Mouse (Mus musculus) heart, embryonic 16.5 days (tissue): ENCODE results near the gene Sohlh1. TPM values are rescaled to one million over a fixed set of nuclear protein-coding genes. Genes with fewer than 3 reads are reported as not detected.

Source experiments
- ATAC-seq: fragments of 200-750 bp; cut with Nextera tagmentation; replicated peaks from 2 replicates; pipeline ENCODE4 v1.8.0; 2017; ENCODE audit warnings: moderate number of reproducible peaks; ENCODE audit not compliant: insufficient read depth, low FRiP score; ENCODE audit errors: extremely low read depth
- H3K27ac ChIP-seq: fragments of 300-500 bp; sonication (generic); 2 replicates; pipeline ENCODE4 v1.5.1; 2014; ENCODE audit warnings: mild to moderate bottlenecking, low read length, control low read depth, moderate library complexity
- H3K27me3 ChIP-seq: fragments of 300-500 bp; sonication (generic); 2 replicates; pipeline ENCODE4 v1.6.1; 2014; ENCODE audit warnings: low read length, mixed read lengths; ENCODE audit not compliant: control insufficient read depth, insufficient read depth
- H3K36me3 ChIP-seq: fragments of 300-500 bp; sonication (generic); 2 replicates; pipeline ENCODE4 v1.6.1; 2014; ENCODE audit not compliant: control insufficient read depth, insufficient read depth
- H3K4me1 ChIP-seq: fragments of 300-500 bp; sonication (generic); 2 replicates; pipeline ENCODE4 v1.6.1; 2014; ENCODE audit warnings: low read length, mixed read lengths; ENCODE audit not compliant: control insufficient read depth, insufficient read depth
- H3K4me2 ChIP-seq: fragments of 300-500 bp; sonication (generic); 2 replicates; pipeline ENCODE4 v1.6.1; 2014; ENCODE audit warnings: low read depth, mild to moderate bottlenecking, control low read depth, low read length
- H3K4me3 ChIP-seq: fragments of 300-500 bp; sonication (generic); 2 replicates; pipeline ENCODE4 v1.5.1; 2014; ENCODE audit warnings: mild to moderate bottlenecking, control low read depth, low read length
- H3K9ac ChIP-seq: fragments of 300-500 bp; sonication (generic); 2 replicates; pipeline ENCODE4 v1.6.1; 2014; ENCODE audit warnings: low read length, control low read depth
- H3K9me3 ChIP-seq: fragments of 300-500 bp; sonication (generic); replicated peaks from 2 replicates; pipeline ENCODE4 v1.6.1; 2016; ENCODE audit warnings: low read length; ENCODE audit not compliant: control insufficient read depth
- WGBS: fragments of 180-500 bp; shearing (Covaris S2); extraction: QIAGEN DNeasy Blood & Tissue Kit; methylation state at CpG from one replicate; pipeline ENCODE4 v1.1.7; 2014; 5-methylcytosine and 5-hydroxymethylcytosine counted together
- polyA plus RNA-seq: library from polyadenylated mRNA; unstranded; fragments of >200 nt; fragmentation: Nextera tagmentation; extraction: Ambion mirVana; gene quantifications from 2 replicates; pipeline ENCODE4 v1.2.1, GENCODE M21; 2015

The Sohlh1 gene
- polyA plus RNA-seq, 1 experiment from 2014 or later = not detected

- Histone ChIP-seq H3K4me3 (no peak overlapping the region), H3K27me3 (no peaks in the 10 kb centered on the region), H3K36me3 (no peaks in the 10 kb centered on the region), H3K27ac (no peak overlapping the region), H3K9ac (no peak overlapping the region), H3K4me2 (no peak overlapping the region), H3K9me3 (no peaks in the 10 kb centered on the region), H3K4me1 (0 out of 2 replicates have a peak, but pooled peaks cover 3% of the 10 kb centered on the region)
- WGBS = 22% methylated on average over 3 of the region's 3 CpGs
- no peak; the same call in 1 of the 2 replicates for ATAC-seq
Measured at GRCm38 (mm10) chr2:25852626-25853025, 5.6 kb upstream of the Sohlh1 start.

- ATAC-seq = no peak
- H3K4me1 ChIP-seq = 0 out of 2 replicates have a peak, but pooled peaks cover 3% of the 10 kb centered on the region
- no peak overlapping the region for H3K9ac ChIP-seq
- H3K4me3 ChIP-seq = no peak overlapping the region
- no peaks in the 10 kb centered on the region for H3K36me3 ChIP-seq
- H3K9me3 ChIP-seq = no peaks in the 10 kb centered on the region
- H3K4me2 ChIP-seq = no peak overlapping the region
- H3K27ac ChIP-seq = no peak overlapping the region
- WGBS = 15% methylated on average over 4 of the region's 4 CpGs
- no peaks in the 10 kb centered on the region for H3K27me3 ChIP-seq
Measured at GRCm38 (mm10) chr2:25850330-25850729, 3.3 kb upstream of the Sohlh1 start.

GRCm38 (mm10) chr2:25846516-25846915 is 532 bp downstream of the Sohlh1 start:
- no peaks in the 10 kb centered on the region for H3K4me1 ChIP-seq
- no peak for ATAC-seq
- no peak overlapping the region for H3K4me3 ChIP-seq
- 78% methylated on average over 8 of the region's 8 CpGs for WGBS
- no peak overlapping the region for H3K4me2 ChIP-seq
- H3K27me3 ChIP-seq = no peaks in the 10 kb centered on the region
- no peak overlapping the region for H3K27ac ChIP-seq
- no peak overlapping the region for H3K9ac ChIP-seq
- H3K36me3 ChIP-seq = no peaks in the 10 kb centered on the region
- no peaks in the 10 kb centered on the region for H3K9me3 ChIP-seq

GRCm38 (mm10) chr2:25844097-25844496 is 3.0 kb downstream of the Sohlh1 start:
- Histone ChIP-seq H3K4me2 (no peak overlapping the region), H3K4me3 (no peak overlapping the region), H3K9me3 (no peaks in the 10 kb centered on the region), H3K36me3 (no peaks in the 10 kb centered on the region), H3K9ac (no peak overlapping the region), H3K4me1 (no peaks in the 10 kb centered on the region), H3K27ac (no peak overlapping the region), H3K27me3 (no peaks in the 10 kb centered on the region)
- ATAC-seq = no peak
- 73% methylated on average over 3 of the region's 3 CpGs for WGBS

GRCm38 (mm10) chr2:25842758-25843157 is 4.3 kb downstream of the Sohlh1 start:
- H3K9ac ChIP-seq = no peak overlapping the region
- H3K9me3 ChIP-seq = no peaks in the 10 kb centered on the region
- H3K27ac ChIP-seq = no peak overlapping the region
- H3K27me3 ChIP-seq = no peaks in the 10 kb centered on the region
- H3K4me3 ChIP-seq = no peak overlapping the region
- ATAC-seq = no peak
- H3K36me3 ChIP-seq = no peaks in the 10 kb centered on the region
- H3K4me1 ChIP-seq = no peaks in the 10 kb centered on the region
- no peak overlapping the region for H3K4me2 ChIP-seq
- WGBS = 58% methylated on average over 1 of the region's 1 CpGs

- ATAC-seq = no peak
- H3K4me2 ChIP-seq = no peak overlapping the region
- no peaks in the 10 kb centered on the region for H3K4me1 ChIP-seq
- no peak overlapping the region for H3K9ac ChIP-seq
- H3K27me3 ChIP-seq = no peaks in the 10 kb centered on the region
- H3K27ac ChIP-seq = no peak overlapping the region
- WGBS = 65% methylated on average over 4 of the region's 4 CpGs
- no peak overlapping the region for H3K4me3 ChIP-seq
- H3K9me3 ChIP-seq = no peaks in the 10 kb centered on the region
- no peaks in the 10 kb centered on the region for H3K36me3 ChIP-seq
Measured at GRCm38 (mm10) chr2:25842161-25842560, 4.9 kb downstream of the Sohlh1 start.

- no peaks in the 10 kb centered on the region for H3K4me1 ChIP-seq
- no peak overlapping the region for H3K9ac ChIP-seq
- no peaks in the 10 kb centered on the region for H3K9me3 ChIP-seq
- H3K4me3 ChIP-seq = no peak overlapping the region
- H3K4me2 ChIP-seq = no peak overlapping the region
- WGBS = 42% methylated on average over 5 of the region's 5 CpGs
- H3K27ac ChIP-seq = no peak overlapping the region
- peak; percentile 41; the same call in 1 of the 2 replicates for ATAC-seq
- peaks cover 7% of the 10 kb centered on the region; the same call in 1 of the 2 replicates for H3K27me3 ChIP-seq
- no peaks in the 10 kb centered on the region for H3K36me3 ChIP-seq
Measured at GRCm38 (mm10) chr2:25836291-25836690, 10.8 kb downstream of the Sohlh1 start.

GRCm38 (mm10) chr2:25830786-25831185 is 16.3 kb downstream of the Sohlh1 start:
- Histone ChIP-seq H3K36me3 (no peaks in the 10 kb centered on the region), H3K4me2 (no peak overlapping the region), H3K4me1 (no peaks in the 10 kb centered on the region), H3K27ac (no peak overlapping the region), H3K9ac (no peak overlapping the region), H3K9me3 (no peaks in the 10 kb centered on the region), H3K4me3 (no peak overlapping the region), H3K27me3 (peaks cover 5% of the 10 kb centered on the region; the same call in 1 of the 2 replicates)
- WGBS = 60% methylated on average over 3 of the region's 3 CpGs
- ATAC-seq = no peak

GRCm38 (mm10) chr2:25828344-25828947 is 18.6 kb downstream of the Sohlh1 start:
- 51% methylated on average over 8 of the region's 8 CpGs for WGBS
- H3K36me3 ChIP-seq = no peaks in the 10 kb centered on the region
- H3K27ac ChIP-seq = no peak overlapping the region
- H3K4me2 ChIP-seq = no peak overlapping the region
- H3K4me1 ChIP-seq = no peaks in the 10 kb centered on the region
- H3K4me3 ChIP-seq = no peak overlapping the region
- no peak for ATAC-seq
- H3K9me3 ChIP-seq = no peaks in the 10 kb centered on the region
- no peak overlapping the region for H3K9ac ChIP-seq
- peaks cover 3% of the 10 kb centered on the region; the same call in 1 of the 2 replicates for H3K27me3 ChIP-seq
